Mouse (Mus musculus) liver, embryonic 14.5 days (tissue): Measurements from ENCODE around the gene Prkn.

ENCODE experiments used
- CTCF ChIP-seq: IDR thresholded peaks from 2 replicates; pipeline ENCODE4 v1.5.1; 2016; ENCODE audit warnings: antibody characterized with exemption, low read depth, control low read depth
- EP300 ChIP-seq: IDR thresholded peaks from 2 replicates; pipeline ENCODE4 v1.6.1; 2016; ENCODE audit warnings: antibody characterized with exemption, low read depth

GRCm38 (mm10) chr17:11420839-11421238 lies 580.7 kb downstream of the Prkn start:
- TF ChIP-seq EP300 (no peak), CTCF (no peak)
